Mouse (Mus musculus): ENCODE measurements at regions not wholly inside any gene's neighbourhood (a gene's known extent, or its start where the extent isn't known, plus 50 kb on each side); places are given as distances from the start of the nearest gene placed in this dataset.

- TF ChIP-seq CTCF (IDR thresholded peaks at IDR 0.05; ENCODE audit: low read depth, low read length) (no peak), GATA1 (IDR thresholded peaks at IDR 0.05; ENCODE audit: borderline replicate concordance, low read length) (no peak), POLR2AphosphoS5 (IDR thresholded peaks at IDR 0.05; ENCODE audit: insufficient replicate concordance, low read depth, low read length) (no peak)
Observed at GRCm38 (mm10) chr12:110026033-110026750, 252.7 kb upstream of the Dio3 start.
